Mouse (Mus musculus): Measurements from ENCODE around the gene Gba.

Gba gene

DNA sequence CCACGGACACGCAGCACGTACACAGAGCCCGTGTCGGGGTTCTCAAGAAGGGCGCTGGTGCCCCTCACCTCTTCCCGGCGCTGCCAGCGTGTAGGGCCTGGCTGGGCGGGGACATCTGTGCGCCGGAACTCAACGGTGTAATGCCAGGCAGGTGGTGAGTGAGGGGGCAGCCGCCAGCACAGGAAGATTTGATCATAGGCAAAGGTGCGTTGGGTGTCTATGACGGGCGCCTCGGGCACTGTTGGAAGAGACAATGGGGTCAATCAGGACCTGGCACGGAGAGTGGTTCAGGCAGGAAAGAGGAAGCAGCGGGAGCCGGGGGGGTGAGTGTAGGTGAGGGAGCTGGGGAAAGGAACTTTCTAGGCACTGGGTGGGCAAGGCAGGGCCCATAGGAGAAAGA lies 35.0 kb downstream of the Gba start:
- DNase-seq (ENCODE audit: extremely low spot score, low read depth, low spot score), result no peak

DNA sequence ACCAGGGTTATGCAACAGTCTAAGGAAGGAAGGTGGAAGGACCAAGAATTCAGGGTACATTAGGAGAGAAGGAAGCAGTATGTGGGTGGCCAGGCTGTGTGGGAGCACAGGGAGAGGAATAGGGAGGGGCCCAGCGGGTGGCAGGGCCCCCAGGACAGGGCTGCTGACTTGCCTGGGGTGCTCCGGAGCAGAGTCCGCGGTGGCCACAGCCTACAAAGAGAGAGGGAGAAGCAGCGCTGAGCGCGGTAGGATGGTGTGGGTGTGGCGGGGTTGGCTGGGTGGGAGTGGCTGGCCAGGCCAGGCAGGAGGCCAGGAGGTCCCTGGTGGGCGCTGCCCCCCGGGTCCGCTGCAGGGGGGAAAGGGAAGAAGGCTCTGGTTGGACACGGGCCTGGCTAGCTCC lies 35.8 kb downstream of the Gba start:
- no peak for DNase-seq (ENCODE audit: extremely low spot score, low read depth, low spot score)

DNA sequence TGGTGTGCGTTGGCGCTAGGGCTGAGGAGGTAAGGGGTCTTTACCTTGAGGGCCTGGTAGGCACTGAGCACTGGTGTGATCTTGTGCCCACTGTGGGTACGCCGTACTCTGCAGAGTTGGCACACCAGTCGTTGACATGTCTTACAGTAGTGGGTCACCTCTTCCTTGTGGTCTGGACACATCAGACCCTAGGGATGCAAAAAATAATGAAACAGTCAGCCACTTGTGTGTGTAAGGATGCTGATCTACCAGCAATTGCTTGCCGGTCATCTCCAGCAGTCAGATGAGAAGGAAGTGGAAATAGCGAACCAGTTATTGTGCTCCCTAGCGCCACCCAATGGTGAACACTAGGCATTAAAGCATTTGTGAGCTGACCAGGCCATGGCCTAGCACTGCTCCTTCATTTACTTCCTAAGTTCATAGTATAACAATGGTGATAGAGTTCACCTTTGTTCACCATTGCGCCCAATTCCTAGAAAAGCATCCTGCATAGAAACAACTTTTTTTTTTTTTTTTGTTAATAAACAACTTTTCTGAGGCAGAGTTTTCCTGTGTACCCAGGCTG lies 39.7 kb downstream of the Gba start:
- DNase-seq (ENCODE audit: extremely low spot score, low read depth, low spot score), result no peak

DNA sequence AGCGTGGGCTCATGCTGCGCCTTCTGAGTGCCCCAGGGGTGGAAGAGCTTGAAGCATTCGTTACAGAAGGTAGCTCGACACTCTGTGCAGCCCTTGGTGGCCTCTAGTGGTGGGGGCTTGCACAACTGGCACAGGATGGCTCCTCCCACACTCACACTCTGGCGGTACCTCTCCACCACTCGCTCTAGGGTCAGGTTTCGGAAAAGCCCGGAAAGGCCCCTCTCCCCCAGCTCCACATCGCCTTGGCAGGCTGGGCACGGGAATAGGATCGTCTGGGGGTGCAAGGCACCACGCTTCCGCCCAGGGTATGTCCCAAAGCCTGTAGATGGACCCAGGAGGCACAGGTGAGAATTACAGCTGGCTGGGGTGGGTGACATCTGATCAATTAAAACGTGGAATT lies 40.9 kb downstream of the Gba start:
- DNase-seq (ENCODE audit: extremely low spot score, low read depth, low spot score), result no peak

DNA sequence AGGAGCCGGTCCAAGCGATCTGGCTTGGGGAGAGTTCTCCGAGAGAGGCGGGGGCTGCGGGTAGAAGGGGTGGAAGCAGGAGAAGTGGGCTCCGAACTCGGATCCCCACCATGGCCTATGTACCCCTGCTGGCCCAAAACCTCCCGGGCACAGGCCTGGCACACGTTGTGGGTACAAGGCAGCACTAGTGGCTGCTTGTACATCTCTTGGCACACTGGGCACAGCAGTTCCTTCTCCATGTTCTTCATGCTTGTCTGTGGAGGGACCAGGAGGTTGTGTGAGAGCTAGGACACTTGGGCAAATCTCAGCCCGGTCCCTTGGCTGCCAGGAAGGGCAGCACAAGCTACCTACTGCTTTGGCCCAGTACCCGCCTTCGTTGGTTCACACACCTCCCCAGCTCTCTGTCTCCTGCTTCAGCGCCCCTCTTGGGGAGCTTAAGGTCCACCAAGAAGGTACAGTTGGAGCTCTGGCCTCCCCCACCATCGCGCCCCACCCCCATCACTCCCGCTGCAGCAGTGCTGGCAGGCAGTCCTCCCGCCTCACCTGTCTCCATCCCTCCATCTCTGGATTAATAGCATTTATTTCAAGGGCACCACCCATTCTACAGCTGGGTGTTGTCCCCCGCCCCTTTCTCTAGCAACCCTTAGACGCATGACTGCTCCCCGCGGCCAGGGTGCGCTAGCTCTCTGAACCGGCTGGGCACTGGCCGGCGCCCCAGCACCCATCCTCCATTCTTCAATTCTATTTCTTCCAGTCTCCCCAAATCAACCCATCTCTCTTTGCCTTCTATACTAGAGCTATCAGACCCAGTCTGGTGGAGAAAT lies 41.6 kb downstream of the Gba start:
- no peak for DNase-seq (ENCODE audit: extremely low spot score, low read depth, low spot score)

DNA sequence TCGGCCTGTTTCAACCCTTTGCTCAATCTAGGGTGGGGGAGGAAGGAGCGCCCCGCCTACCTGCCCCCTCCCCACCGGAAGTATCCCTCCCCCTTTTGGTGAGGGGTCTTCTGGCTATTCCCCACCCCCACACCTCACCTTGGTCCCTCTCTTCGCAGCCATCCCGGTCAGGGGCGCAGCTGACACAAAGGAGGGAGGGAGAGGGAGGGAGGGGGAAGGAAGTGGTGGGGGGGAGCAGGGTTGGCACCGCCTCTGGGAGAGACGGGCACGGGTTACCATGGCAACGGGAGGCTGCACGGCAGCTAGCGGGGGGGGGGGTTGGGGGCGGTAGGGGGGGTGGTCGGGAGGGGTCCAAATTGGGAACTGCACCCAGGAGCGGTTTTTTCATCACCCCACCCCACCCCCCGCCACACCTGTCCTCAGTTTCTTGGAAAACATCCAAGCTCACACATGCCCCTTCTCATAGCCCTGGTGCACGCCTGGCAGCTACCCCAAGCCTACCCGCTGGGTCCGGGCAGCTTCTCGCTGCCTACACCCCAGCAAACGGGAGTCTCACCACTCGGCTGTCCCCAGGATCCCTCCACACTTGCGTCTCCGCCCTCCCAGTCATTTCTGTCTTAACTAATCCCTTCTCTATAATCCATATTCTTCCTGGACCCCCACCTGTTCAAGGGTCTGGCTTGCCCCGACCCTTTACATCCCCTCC lies 42.4 kb downstream of the Gba start:
- DNase-seq (ENCODE audit: extremely low spot score, low read depth, low spot score), result no peak

DNA sequence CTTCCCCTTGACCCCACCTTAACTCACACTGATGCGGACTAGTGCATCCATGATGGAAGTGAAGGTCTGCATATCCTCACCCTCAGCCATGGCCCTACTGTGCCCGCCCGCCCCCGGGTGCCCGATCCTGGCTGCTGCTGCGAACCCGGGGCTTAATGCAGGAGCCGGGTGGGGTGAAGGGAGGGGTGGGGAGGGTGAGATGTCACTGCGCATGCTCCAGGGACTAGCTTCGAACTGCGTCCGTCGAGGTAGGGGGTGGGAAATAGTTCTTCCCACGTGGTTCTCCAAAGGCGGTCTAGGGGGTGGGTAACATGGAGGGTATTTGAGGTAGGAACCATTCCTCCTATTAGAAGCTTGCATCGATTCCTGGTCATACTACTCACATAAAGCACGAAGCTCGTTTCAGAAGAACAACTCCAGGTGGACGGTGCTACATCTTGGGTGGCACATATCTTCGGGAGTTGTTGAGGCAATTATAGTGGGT lies 43.0 kb downstream of the Gba start, which contains the start of gene Krtcap2:
Gene Krtcap2 (plus strand): TSS at position 279 of the 484 bp plus-strand sequence.
- no peak for DNase-seq (ENCODE audit: extremely low spot score, low read depth, low spot score)

DNA sequence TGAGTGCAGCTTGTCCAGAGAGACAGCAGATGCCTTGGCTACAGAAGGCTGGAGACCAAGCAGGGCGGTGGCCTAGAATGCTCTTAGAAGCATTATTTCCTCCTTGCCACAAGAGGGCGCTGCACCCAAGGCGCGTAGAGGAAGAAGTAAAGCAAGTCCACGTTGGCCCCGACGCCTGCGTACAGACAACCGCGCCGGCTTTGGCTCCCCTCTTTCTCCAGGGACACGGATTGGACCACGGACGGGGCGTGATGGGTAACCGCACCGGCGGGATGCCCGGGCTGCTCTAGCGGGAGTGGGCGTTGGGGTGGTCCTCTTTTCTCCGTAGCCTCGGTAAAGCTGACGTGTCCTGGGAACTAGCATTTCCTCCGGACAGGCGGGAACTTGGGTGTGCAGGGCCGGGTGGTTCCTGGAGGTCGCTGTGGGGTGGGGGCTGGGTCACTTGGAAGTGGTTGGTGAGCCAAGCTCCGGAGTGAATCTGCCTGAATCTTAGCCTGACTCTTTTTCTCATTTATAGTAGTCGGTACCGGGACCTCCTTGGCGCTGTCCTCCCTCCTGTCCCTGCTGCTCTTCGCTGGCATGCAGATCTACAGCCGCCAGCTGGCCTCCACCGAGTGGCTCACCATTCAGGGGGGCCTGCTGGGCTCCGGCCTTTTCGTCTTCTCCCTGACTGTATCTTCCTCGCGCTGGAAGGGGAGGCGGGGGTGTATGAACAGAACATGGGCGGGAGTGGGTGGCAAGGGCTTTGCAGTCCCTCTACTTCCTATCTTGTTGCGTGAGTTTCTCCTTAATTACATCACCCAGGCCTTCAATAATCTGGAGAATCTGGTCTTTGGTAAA lies 43.8 kb downstream of the Gba start, which contains the start of gene Trim46:
Gene Trim46 (minus strand): TSS at position 49 of the 840 bp plus-strand sequence.
- no peak for DNase-seq (ENCODE audit: extremely low spot score, low read depth, low spot score)

DNA sequence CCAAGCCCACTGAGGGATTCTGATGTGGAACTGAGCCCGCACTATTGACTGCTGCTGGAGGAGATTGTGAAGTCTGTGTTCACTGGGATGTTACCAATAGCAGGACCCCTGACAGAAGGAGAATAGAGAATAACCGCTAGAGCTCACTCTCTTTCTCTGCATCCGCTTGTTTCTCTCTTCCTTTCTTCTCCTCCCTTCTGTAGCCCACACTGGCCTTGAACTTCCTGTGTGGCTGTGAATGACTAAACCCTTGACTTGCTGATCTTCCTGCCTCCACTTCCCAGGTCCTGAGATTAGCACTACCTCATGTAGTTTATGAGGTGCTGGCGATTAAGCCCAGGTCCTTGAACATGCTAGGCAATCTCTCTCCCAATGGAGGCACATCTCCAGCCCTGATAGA lies 44.7 kb downstream of the Gba start:
- no peak for DNase-seq (ENCODE audit: extremely low spot score, low read depth, low spot score)

DNA sequence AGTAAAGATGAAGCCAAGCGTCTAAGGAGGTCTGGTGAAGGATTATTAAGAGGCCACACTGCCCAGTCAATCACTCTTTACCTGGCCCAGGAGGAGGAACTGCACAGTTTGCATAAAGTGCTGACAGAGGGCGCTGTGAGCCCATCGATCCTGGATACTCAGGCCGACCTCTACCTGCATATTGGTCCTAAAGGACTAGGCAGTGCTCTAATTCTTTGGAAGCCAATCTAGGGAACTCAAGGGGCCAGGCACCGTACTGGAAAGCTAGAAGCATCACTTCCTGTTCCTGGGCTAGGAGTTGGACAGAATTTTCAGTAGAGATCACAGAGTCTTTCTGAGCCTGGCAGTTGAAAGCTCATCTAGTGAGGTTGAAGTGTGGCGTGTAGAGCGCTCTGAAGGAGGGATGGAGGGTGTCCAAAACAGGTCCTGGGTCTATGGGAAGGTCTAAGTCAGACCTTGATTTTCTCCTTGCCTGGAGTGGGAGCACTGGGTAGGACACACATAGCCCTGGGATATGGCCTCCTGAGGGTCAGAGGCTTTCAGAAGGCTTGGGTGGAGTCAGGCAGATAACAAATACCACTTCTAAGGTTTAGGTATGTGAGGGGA lies 47.8 kb downstream of the Gba start:
- no peak for DNase-seq (ENCODE audit: extremely low spot score, low read depth, low spot score)

DNA sequence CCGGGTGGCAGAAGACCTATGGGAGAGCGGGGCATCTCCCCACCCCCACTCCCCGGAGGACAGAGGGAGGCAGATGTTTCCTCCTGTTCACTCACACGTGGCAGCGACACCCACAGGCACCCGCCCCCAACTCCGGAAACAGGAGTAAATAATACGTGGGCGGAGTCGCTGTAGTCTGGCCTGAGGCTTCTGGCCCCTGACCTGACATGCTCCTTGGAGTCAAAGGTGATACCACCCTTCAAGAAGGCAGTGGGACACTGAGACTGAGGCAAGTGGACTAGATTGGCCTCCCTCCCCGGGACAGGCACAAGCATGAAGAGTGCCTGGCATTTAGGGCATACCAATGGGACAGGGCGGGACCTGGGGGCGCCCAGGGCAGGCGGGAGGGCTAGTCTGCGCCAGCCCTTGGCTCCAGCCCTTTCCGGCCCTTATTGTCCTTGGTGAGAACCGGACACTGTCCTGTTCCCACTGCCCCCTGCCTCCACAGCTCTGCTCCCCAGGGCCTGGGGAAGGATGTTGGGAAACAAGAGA lies 48.7 kb downstream of the Gba start:
- DNase-seq (ENCODE audit: extremely low spot score, low read depth, low spot score), result no peak

DNA sequence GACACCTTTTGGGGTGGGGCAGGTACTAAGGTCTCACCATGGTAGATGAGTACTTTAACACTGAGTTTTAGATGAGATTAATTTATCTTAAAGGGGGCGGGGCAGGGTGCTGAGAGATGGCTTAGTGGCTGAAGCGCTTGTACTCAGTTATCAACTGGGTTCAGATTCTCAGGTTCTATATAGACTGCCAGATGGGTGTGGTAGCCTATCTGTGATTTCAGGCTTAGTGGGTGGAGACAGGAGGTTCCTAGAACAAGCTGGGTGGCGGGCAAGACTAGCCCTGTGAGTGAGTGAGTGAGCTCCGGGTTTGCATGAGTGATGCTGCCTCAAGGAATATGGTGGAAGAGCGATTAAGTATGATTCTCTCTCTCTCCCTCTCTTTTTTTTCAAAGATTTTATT lies 52.3 kb downstream of the Gba start:
- DNase-seq (ENCODE audit: extremely low spot score, low read depth, low spot score), result no peak

DNA sequence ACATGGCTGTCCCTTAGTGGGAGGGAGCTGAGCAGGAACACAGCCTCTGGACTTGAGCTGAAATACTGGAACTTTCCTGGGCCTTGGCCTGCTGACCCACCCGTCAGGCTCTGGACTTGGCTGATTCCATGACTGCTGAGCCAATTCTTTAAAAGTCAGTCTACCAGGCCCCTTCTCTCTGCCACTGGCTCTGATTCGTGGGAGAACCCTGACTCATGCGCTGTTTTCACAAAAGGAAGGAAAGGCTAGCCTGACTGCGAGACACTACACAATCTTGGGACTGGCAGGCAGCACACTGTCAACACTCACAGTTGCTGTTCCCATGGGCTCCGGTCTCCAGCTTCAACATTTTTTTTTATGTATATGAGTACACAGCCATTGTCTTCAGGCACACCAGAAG lies 53.4 kb downstream of the Gba start:
- no peak for DNase-seq (ENCODE audit: extremely low spot score, low read depth, low spot score)
